Mouse (Mus musculus) right cerebral cortex, adult 2 months (tissue): Measurements from ENCODE around the gene Nup88.

Experiments
- DNase-seq, 2 experiments: peaks; one replicate each; pipeline ENCODE4 v3.0.0; 2021 to 2022; ENCODE audit warnings: low spot score in 2 of 2

Nup88 gene

DNA sequence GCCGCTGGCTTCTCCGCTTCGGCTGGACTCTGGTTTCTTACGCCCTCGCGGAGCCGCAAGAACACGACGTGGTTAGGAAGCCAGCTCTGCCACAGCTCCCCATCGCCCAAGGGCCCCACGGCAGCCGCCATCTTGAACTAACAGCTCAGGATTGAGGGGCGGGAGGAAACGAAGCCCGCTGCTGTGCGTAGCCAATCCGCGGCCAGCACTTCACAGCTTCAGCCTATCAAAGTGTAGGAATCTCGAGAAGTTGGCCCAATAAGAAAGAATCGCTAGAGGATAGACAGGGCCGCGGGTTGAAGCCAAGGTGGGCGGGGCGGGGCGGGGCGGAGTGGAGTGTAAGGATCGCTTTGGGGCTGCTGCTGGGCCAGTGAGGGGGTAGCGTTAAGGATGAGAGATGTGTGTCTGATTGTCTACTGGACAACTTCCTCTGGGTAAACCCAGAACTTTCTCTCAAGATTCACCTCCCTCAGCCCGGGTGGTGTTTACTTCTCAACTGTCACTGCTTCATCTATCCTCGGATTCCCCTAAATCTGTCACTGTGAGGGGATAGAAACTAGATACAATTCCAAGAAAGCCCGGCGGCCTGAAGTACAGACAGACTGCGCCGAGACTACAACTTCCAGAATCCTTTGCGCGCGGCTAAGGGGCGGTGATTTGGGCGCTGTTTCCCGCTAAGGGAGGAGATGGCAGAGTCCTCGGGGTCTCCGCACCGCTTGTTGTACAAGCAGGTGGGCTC lies at the start of gene Nup88, which contains the start of gene Rpain:
Gene Nup88, minus strand, starts transcription at position 153 of the 739 bp plus-strand sequence.
Gene Rpain, plus strand, starts transcription at position 393 of the 739 bp plus-strand sequence.
- peak; percentile 95 to 96 for DNase-seq

DNA sequence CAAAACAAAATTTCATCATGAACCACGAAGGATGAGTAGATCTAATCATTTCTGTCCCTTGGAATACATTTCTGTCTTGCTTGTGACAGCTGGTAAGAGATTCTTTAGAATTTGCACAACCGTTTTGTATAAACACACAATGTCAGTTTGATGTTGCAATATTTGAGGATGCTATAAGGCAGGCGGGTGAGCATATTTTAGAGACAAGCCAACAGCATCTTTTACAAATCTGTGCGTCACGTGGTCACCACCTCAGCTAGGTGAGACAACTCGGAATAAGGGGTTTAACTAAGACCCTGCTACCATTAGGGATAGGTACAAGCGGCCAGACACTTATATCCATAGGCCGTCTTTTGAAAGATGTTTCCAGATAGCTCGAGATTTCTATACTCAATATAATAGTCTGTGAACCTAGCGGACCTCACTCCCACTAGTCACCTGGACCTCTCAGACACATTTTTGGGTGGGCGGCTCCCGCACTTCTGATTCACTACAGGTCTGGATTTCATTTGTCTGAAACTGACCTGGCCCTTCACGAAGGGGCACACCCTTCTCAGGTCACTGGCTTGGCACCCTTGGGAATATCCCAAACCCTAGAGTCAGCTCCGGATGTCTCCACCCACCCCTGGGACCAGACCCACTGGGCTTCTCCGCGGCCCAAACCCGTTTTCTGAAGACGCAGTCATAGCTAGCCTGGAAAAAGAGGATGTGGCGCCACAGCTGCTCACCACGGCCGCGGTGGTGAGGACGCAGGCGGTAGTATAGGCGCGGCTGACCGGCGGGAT lies 48.8 kb upstream of the Nup88 start:
- no peak for DNase-seq

DNA sequence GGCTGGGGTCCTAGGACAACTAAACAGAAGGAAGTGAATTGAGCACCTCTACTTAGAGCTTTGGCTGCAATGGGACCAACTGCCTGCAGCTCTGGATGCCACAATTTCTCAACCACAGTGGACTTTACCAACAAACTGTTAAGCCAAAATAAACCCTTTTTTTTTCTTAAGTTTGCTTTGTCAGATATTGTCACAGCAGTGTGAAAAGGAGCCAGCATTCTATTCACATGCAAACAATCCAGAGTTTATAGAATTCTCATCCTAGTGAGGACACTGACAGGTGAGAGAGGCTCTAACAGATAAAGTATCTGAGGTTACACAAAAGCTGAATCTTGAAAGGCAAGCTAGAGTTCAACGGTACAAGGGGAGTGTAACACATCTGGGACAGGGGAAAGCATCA lies 47.3 kb upstream of the Nup88 start:
- DNase-seq: no peak

DNA sequence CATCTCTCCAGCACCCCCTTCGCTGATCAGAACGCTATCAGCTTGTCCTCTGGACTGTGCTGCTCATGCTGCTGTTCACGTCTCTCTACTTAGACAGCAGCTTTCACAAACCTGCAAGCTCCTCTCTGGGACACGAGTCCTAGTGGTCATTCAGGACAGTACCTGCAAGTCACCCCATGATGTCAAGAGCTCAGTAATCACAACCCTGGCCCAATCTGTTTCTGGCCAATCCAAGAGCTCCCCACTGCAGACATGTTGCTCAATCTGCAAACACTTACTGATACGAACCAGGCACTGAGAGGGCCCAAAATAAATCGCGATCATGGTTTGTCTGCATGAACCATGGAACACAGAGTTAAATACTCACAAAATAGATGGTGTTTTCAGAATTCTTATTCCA lies 43.0 kb upstream of the Nup88 start:
- DNase-seq: no peak

DNA sequence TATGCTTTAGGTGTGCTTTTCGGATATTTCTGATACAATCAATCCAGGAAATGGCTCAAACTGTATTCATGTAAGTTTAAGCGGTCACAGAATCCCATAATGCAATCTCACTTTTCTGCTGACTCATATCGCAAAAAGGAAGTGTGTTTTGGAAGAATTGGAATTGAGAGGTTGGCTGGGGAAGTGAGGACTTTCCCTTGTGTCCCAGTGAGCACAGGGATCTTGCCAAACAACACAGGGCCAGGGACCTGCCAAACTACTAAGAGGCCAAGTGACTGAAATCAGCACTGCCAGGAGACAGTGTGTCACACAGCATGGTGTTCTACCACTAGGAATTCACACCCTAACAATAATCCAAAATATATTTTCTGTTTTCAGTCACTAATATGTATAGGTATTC lies 38.5 kb upstream of the Nup88 start:
- no peak for DNase-seq

DNA sequence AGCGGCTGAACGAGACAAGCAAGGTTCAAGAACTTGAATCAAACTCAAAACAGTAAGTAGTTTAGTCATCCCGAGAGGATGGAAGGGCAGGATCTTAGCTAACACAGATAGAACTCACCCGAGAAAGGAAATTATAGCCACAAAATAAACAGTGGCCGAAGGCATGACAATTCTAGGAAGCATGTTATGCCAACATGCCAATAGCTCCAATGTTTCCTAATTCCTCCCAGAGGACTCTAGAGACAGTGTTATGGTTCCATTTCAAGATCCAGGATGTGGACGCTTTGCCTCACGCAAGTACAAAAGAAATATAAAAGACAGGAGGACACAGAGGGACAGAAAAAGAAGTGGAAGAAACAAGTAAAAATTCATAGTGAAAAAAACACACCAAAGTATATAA lies 38.1 kb upstream of the Nup88 start:
- DNase-seq: no peak

DNA sequence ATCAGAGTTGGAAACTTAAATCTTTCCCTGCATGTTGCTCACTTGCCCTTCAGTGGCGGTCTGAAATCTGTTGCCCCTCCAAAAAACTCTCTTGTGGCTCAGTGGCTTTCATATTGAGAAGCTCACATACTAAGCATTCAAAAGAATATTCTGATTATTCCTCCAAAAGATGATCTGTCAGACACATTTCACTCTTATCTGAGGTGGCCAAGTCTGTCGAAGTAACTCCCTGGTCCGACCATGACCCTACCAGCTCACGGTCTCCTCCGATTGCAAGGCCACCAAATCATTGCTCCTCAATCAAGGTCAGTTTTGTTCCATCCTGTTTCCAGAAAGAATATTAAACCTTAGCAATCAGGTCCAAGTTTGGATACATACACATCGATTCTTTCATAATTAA lies 37.3 kb upstream of the Nup88 start:
- DNase-seq: no peak

DNA sequence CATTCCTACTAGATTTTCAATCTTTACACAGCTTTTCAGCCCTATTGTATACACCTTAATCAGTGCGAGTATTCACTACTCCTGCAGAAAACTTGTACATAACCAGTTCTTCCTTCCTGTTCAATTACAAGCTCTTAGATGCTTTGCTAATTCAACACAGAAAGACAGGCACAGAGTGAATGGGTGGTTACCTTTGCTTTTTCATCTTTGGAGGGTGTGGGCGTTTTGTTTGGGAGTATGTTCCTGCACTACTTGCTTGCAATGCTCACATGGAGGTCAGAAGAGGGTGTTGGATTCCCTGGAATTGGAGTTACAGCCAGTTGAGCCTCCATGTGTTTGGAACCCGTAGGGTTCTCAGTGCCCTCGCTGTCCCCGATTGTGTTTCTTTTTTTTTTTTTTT lies 35.3 kb upstream of the Nup88 start:
- DNase-seq: no peak

DNA sequence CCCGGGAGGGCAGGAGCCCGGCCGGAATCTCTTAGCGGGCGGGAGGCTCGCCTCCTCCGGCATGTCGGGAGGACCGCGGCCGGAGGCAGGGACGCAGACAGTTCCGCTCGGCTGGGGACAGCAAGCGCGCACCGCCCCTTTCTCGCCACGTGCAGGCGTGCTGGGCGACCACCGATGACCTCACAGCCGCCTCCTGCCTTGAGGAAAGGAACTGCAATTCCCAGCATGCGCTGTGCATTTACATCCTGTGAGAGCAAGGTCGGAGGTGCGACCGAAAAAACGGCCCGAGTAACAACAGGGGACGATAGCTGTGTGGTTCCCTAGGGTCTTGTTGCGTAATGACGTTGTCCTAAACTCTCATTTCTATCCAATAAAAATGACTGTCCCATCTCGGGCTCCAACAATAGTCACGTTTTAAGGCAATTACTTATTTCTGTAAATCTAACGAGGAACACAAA lies 34.6 kb upstream of the Nup88 start, which contains the start of gene Dhx33:
Gene Dhx33, minus strand, starts transcription at position 122 of the 458 bp plus-strand sequence.
- peak; percentile 98 for DNase-seq

DNA sequence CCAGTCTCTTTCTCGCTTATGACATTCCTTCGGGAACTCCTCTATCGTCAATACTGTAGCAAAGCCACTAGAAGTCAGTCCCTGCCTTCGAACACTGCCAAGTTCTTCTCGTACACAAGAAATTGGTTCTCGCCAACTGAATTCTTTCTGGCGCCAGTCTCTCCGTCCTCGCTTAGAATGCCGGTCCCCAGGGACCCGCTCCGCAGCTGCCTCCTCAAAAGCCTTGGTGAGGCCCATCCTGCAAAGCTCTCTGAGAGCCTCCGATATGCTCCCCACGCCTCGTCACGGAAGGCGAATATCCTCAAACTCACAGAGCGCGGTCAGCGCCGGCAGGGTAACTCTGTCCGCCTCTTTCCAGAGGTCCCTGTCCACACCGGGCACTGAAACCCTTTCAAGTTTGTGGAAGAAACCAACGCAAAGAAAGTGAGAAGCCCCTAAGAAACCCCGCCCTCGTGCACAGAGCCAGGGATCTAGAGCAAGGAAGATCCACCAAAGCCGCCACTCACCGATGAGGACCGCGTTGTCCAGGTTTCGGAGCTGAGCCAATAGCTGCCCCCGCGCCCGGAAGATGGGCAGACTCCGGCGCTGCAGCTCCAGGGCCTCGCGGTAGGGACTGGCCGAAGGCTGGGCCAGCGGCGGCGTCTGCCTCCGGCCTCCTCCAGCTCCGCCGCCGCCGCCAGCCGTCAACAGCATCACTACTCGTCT lies 34.0 kb upstream of the Nup88 start:
- DNase-seq: peak in 1 of 2 experiments; percentile 55

DNA sequence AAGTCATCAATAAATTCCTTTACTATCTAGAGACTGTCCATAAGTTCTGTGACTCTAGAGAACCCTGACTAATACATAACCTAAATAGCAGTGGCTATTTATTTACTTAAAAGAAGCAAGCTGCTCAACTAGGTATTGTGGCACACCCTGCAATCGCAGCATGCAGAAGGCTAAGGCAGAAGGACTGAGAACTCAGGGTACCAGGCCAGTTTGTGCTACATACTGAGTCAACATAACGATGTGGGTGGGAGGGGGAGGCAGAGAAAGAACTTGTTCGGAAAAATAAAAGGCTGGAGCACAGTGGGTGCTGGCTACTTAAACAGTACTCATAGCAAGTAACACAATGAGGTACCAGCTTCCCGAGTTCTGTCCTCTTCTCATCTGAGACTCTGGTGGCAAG lies 31.4 kb upstream of the Nup88 start:
- peak; percentile 22 to 36 for DNase-seq

DNA sequence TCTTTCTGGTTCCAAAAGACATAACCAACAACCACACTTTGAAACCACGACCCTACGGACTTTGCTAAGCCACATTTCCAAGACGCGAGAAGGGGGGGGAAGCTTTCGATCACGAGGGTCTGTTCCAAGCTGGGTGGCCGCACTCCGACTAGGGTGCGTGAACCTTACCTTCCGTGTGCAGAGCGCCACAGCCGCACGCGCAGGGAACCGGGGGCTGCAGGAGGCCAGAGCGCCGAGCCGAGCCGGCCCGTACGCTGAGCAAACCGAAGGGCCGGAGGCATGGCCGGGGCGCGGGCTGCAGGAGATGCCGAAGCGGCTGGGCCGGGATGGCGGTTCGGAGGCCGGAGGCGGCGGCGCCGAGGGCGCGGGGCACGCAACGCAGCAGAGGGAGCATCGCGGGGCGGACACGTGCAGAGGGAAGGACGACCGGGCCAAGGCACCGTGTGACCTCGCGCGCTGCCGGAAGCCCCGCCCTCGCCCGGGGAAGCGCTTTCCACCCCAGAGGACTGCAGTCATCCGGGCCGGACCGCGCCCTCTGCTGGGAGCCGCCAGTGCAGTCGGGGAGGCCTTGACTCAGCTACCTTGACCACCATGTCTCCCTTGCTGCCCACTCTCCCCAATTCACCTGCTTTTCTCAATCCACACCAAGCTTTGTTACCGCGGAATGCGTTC lies 12.9 kb upstream of the Nup88 start, which contains the start of gene C1qbp:
Gene C1qbp, minus strand, starts transcription at position 470 of the 672 bp plus-strand sequence.
- DNase-seq: peak; percentile 92 to 93

DNA sequence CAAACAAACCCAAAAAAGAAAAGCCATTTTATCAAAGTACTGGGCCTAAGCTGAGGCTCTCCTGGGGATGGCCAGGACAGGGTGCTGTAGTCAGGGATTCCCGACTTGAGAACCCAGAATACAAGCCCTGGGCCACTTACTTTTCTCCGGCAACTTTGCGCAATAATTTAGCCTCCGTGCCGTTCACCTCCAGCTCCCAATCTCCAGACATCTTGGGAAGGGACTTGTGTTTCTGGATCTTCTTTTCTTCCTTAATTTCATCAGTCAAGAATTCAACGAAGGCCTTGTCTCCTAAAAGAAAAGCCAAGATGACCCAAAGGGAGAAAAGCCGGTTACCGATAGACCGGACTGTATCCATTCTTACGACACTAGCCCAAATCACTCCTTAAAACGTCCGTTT lies 12.3 kb upstream of the Nup88 start:
- DNase-seq: no peak

DNA sequence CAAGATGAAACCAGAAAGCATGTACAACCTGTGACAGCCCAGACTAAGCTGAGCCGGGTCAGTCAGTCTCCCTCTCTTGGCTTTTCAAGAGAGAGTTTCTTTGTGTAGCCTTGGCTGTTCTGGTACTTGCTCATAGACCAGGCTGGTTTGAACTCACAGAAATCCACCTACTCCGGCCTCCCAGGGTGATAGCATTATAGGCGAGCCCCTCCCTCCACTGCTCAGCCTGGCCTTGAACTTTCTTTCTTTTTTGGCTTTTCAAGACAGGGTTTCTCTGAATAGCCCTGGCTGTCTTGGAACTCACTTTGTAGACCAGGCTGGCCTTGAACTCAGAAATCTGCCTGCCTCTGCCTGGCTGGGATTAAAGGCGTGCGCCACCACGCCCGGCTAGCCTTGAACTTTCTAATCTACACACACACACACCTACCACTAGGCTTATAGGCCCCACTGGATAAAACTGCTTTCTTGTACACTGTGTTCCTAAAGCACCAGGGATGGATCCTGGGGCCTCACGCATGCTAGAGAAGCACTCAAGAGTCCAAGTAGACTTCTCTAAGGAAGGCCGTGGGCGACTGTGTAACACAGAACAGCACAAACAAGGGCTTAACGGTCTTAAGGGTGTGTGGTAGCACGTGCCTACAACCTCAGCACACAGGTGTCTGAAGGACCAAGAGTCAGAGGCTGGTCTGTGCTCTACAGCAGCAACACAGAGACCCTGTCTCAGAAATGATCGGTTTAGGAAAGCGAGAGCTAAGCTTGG lies 11.2 kb upstream of the Nup88 start:
- DNase-seq: no peak

DNA sequence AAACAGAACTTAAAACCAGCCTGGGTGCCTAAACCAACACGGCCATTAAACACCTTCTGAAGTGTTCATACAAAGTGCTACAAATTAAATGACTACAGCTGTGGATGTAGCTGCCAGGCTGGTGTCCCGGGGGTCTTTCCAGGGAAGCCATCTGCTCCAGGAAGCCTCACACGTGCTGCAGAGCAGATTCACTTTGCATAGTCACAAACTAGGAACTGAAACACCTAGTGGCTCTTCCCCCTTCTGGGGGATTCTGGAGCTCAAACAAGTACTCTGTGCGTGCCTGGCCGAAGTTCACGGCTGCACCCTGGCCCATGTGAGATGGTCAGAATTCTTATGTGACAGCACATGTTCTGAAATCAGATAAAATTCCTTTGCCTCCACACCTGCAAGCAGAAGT lies 10.5 kb upstream of the Nup88 start:
- DNase-seq: no peak

DNA sequence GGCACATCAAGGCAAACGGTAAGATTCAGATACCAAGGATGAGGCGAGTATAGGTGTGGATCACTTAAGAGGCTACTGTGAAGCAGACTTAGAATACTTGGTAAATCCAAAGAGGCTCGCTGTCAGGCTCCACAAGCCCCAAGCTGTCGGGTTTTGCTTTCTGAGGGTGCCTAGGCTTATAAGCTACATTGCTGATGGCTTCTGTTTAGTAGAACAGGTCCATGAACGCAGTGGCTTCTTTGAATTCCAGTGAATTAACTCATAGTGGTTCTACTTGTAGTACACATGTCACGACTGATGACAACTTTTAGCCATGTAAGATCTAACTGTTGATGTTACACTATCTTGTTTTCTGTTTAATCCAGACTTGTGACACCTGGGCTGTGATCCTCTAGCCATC lies 7.5 kb upstream of the Nup88 start:
- no peak for DNase-seq

DNA sequence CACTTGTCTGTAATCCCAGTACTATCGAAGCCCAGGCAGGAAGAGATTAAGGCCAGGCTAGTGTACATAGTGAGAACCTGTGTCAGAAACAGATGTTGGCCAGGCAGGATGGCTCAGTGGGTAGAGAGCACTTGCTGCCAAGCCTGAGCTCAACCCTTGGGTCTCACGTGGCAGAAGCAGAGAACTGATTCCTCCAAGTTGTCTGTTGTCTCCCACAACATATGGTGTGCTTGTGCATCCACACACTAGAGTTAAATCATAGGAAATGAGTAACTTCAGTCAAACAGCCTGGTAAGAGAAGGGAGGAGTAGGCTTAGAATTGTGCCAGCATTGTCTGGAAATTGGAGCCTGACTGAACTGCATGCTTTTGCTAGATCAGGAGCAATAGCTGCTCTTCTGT lies 5.4 kb upstream of the Nup88 start:
- peak; percentile 23 to 37 for DNase-seq

DNA sequence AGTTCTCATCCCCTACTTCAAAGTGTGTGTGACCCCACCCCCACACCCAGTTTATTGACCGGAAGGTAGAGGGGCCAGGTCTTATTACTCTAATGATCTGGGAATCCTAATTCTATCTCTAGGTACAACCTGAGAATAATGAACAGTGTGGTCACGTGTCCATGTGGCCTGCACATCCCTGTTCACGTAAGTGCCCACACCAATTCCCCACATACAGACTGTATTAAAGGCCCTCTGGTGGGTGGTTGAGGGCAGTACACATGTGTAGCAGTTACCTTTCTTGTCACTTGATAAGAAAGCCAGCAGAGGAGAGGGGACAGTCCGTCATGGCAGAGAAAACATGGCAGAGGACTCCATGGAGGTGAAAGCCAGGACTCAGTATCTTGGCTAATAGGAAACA lies 4.2 kb upstream of the Nup88 start:
- DNase-seq: no peak

DNA sequence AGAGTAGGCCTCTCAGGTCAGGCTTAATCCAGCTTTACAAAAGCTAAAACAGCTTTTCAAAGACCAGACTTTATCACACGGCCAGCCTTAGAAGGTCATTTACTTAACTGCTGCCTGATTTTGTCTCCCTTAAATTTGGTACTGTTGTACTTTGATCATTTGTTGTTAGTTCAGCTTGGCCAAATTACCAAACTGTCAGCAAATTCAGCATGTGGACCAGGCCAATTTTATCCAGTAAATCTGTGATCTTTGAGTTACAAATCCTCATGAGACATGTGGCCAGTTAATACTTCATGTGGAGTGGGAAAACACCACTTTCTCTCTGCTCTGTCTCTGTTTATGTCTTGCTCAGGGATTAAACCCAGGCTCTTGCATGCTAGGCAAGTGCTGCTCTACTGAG lies 2.8 kb upstream of the Nup88 start:
- DNase-seq: no peak

DNA sequence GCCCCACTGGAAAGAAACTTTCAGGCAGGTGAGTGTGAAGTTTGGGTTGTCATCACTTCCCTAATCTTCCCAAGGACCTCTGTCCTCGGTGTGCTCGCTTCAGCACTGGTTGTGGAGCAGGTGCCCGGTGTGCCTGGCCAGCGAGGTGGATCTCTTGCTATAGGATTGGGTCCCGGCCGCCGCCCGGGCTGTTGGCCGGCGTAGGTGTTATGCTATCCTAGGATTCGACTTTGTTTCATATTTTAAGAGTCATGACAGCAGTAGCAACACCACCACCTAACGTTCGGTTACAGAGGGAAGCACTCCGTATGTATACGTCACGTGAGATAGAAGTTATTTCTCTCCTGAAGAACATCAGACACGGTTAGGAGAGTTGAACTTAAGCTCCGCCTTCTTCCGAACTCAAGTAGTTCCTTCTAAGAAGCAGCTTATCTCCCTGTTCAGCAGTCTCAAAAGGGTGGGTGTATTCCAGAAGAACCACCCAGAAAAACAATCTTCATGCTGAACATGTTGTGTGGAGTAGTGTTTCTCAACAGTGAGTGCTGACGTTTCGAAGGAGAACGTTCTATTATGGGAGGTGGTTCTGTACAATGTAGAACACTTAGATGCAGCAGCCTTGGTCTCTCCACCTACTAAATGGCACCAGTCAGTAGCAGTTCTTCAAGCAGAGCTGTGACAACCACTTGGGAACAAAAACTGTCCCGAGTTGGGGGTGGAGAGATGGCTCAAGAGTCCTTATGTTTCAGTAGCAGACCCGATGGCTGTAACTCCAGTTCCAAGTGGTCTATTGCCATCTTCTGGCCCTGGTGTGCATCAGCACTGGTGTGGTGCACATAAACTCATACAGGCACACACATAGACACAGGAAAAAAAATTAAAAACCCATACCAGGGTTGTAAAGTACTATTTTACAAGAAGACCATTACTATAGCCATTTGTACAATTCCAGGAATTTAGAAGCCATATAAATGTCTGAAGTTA lies 1.1 kb upstream of the Nup88 start:
- no peak for DNase-seq
